Mouse (Mus musculus) limb, embryonic 12.5 days (tissue): ENCODE results near the gene Pax3. TPM values are rescaled to one million over a fixed set of nuclear protein-coding genes. Genes with fewer than 3 reads are reported as not detected.

Source experiments
- ATAC-seq: fragments of 200-750 bp; cut with Nextera tagmentation; 2 replicates; pipeline ENCODE4 v1.8.0; 2017; ENCODE audit warnings: low read depth, moderate TSS enrichment; ENCODE audit not compliant: insufficient number of reproducible peaks, insufficient read depth, low FRiP score, low TSS enrichment
- H3K27ac ChIP-seq: fragments of 300-500 bp; sonication (generic); 2 replicates; pipeline ENCODE4 v1.5.1; 2016; ENCODE audit warnings: mild to moderate bottlenecking, moderate library complexity
- H3K27me3 ChIP-seq: fragments of 300-500 bp; sonication (generic); 2 replicates; pipeline ENCODE4 v1.6.1; 2016; ENCODE audit warnings: mild to moderate bottlenecking, moderate library complexity
- H3K36me3 ChIP-seq: fragments of 300-500 bp; sonication (generic); 2 replicates; pipeline ENCODE4 v1.6.1; 2016; ENCODE audit warnings: mild to moderate bottlenecking, moderate library complexity
- H3K4me1 ChIP-seq: fragments of 300-500 bp; sonication (generic); replicated peaks from 2 replicates; pipeline ENCODE4 v1.6.1; 2016
- H3K4me2 ChIP-seq: fragments of 300-500 bp; sonication (generic); 2 replicates; pipeline ENCODE4 v1.6.1; 2016; ENCODE audit warnings: mild to moderate bottlenecking, moderate library complexity
- H3K4me3 ChIP-seq: fragments of 300-500 bp; sonication (generic); replicated peaks from 2 replicates; pipeline ENCODE4 v1.5.1; 2016; ENCODE audit warnings: mild to moderate bottlenecking
- H3K9ac ChIP-seq: fragments of 300-500 bp; sonication (generic); replicated peaks from 2 replicates; pipeline ENCODE4 v1.6.1; 2016; ENCODE audit warnings: mild to moderate bottlenecking, moderate library complexity
- H3K9me3 ChIP-seq: fragments of 300-500 bp; sonication (generic); 2 replicates; pipeline ENCODE4 v1.6.1; 2016; ENCODE audit warnings: mild to moderate bottlenecking, moderate library complexity
- WGBS: fragments of 180-500 bp; shearing (Covaris S2); methylation state at CpG from one replicate; pipeline ENCODE4 v1.1.7; 2016; 5-methylcytosine and 5-hydroxymethylcytosine counted together
- polyA plus RNA-seq: library from polyadenylated mRNA; unstranded; fragments of >200 nt; fragmentation: Nextera tagmentation; extraction: Ambion mirVana; gene quantifications from 2 replicates; pipeline ENCODE4 v1.2.1, GENCODE M21; 2016

Pax3 gene
- polyA plus RNA-seq, 1 experiment from 2014 or later = 1.6 TPM

GRCm38 (mm10) chr1:78168796-78169195 is 28.1 kb downstream of the Pax3 start:
- 74% methylated on average over 3 of the region's 3 CpGs for WGBS
- peaks cover 12% of the 10 kb centered on the region for H3K4me1 ChIP-seq
- peaks cover 58% of the 10 kb centered on the region for H3K27me3 ChIP-seq
- H3K4me3 ChIP-seq = no peak overlapping the region
- no peaks in the 10 kb centered on the region for H3K9me3 ChIP-seq
- H3K4me2 ChIP-seq = no peak overlapping the region
- ATAC-seq = no peak
- H3K9ac ChIP-seq = no peak overlapping the region
- no peak overlapping the region for H3K27ac ChIP-seq
- H3K36me3 ChIP-seq = no peaks in the 10 kb centered on the region

- WGBS = 49% methylated on average over 18 of the region's 18 CpGs
- H3K9ac ChIP-seq = no peak overlapping the region
- peaks cover 12% of the 10 kb centered on the region for H3K4me1 ChIP-seq
- H3K27ac ChIP-seq = no peak overlapping the region
- ATAC-seq = no peak
- peaks cover 58% of the 10 kb centered on the region for H3K27me3 ChIP-seq
- H3K4me3 ChIP-seq = no peak overlapping the region
- H3K9me3 ChIP-seq = no peaks in the 10 kb centered on the region
- H3K4me2 ChIP-seq = no peak overlapping the region
- H3K36me3 ChIP-seq = no peaks in the 10 kb centered on the region
These were observed 29.2 kb downstream of the Pax3 start for GRCm38 (mm10) chr1:78167577-78168286.

GRCm38 (mm10) chr1:78161745-78162144 is 35.2 kb downstream of the Pax3 start:
- H3K9me3 ChIP-seq = no peaks in the 10 kb centered on the region
- peaks cover 13% of the 10 kb centered on the region; the same call in 1 of the 2 replicates for H3K4me1 ChIP-seq
- WGBS = 75% methylated on average over 5 of the region's 5 CpGs
- peaks cover 15% of the 10 kb centered on the region; the same call in 1 of the 2 replicates for H3K27me3 ChIP-seq
- H3K27ac ChIP-seq = no peak overlapping the region
- no peak for ATAC-seq
- no peak overlapping the region for H3K4me2 ChIP-seq
- no peaks in the 10 kb centered on the region for H3K36me3 ChIP-seq
- H3K9ac ChIP-seq = no peak overlapping the region
- H3K4me3 ChIP-seq = no peak overlapping the region

GRCm38 (mm10) chr1:78157930-78158329 is 39.0 kb downstream of the Pax3 start:
- ATAC-seq = peak; percentile 73; the same call in 1 of the 2 replicates
- H3K36me3 ChIP-seq = no peaks in the 10 kb centered on the region
- peak overlapping the region; percentile 64; the same call in 1 of the 2 replicates for H3K27ac ChIP-seq
- H3K4me3 ChIP-seq = no peak overlapping the region
- no peaks in the 10 kb centered on the region for H3K9me3 ChIP-seq
- peaks cover 2% of the 10 kb centered on the region; the same call in 1 of the 2 replicates for H3K27me3 ChIP-seq
- no peak overlapping the region for H3K9ac ChIP-seq
- WGBS = 12% methylated on average over 6 of the region's 6 CpGs
- peak overlapping the region; percentile 20; the same call in 1 of the 2 replicates for H3K4me2 ChIP-seq
- H3K4me1 ChIP-seq = peaks cover 12% of the 10 kb centered on the region; the same call in 1 of the 2 replicates

- Histone ChIP-seq H3K36me3 (no peaks in the 10 kb centered on the region), H3K4me3 (no peak overlapping the region), H3K27ac (no peak overlapping the region), H3K27me3 (peaks cover 2% of the 10 kb centered on the region; the same call in 1 of the 2 replicates), H3K4me2 (no peak overlapping the region), H3K9me3 (no peaks in the 10 kb centered on the region), H3K4me1 (peaks cover 12% of the 10 kb centered on the region; the same call in 1 of the 2 replicates), H3K9ac (no peak overlapping the region)
- ATAC-seq = no peak
- WGBS = 86% methylated on average over 4 of the region's 4 CpGs
These were observed 41.1 kb downstream of the Pax3 start for GRCm38 (mm10) chr1:78155796-78156195.

- Histone ChIP-seq H3K9ac (no peak overlapping the region), H3K27ac (no peak overlapping the region), H3K27me3 (peaks cover 52% of the 10 kb centered on the region), H3K4me3 (no peak overlapping the region), H3K4me2 (no peak overlapping the region), H3K4me1 (no peaks in the 10 kb centered on the region), H3K9me3 (no peaks in the 10 kb centered on the region), H3K36me3 (no peaks in the 10 kb centered on the region)
- ATAC-seq = no peak
- 58% methylated on average over 2 of the region's 2 CpGs for whole genome bisulfite sequencing
These were observed 48.8 kb downstream of the Pax3 start for GRCm38 (mm10) chr1:78148011-78148623.

- Histone ChIP-seq H3K27me3 (peaks cover 78% of the 10 kb centered on the region), H3K36me3 (no peaks in the 10 kb centered on the region), H3K9ac (no peak overlapping the region), H3K27ac (no peak overlapping the region), H3K4me2 (no peak overlapping the region), H3K4me1 (no peaks in the 10 kb centered on the region), H3K9me3 (no peaks in the 10 kb centered on the region), H3K4me3 (no peak overlapping the region)
- ATAC-seq = no peak
- WGBS = 69% methylated on average over 6 of the region's 6 CpGs
These were observed 53.5 kb downstream of the Pax3 start for GRCm38 (mm10) chr1:78143403-78143802.

GRCm38 (mm10) chr1:78142912-78143311 is 54.0 kb downstream of the Pax3 start:
- Histone ChIP-seq H3K27ac (no peak overlapping the region), H3K4me3 (no peak overlapping the region), H3K36me3 (no peaks in the 10 kb centered on the region), H3K9me3 (no peaks in the 10 kb centered on the region), H3K4me1 (no peaks in the 10 kb centered on the region), H3K4me2 (no peak overlapping the region), H3K27me3 (peaks cover 77% of the 10 kb centered on the region), H3K9ac (no peak overlapping the region)
- no peak for ATAC-seq
- WGBS = 74% methylated on average over 6 of the region's 6 CpGs

GRCm38 (mm10) chr1:78141741-78142501 is 55.0 kb downstream of the Pax3 start:
- Histone ChIP-seq H3K4me3 (no peak overlapping the region), H3K36me3 (no peaks in the 10 kb centered on the region), H3K27ac (no peak overlapping the region), H3K4me1 (no peaks in the 10 kb centered on the region), H3K9me3 (no peaks in the 10 kb centered on the region), H3K9ac (no peak overlapping the region), H3K4me2 (no peak overlapping the region), H3K27me3 (peaks cover 82% of the 10 kb centered on the region)
- WGBS = 19% methylated on average over 9 of the region's 9 CpGs
- ATAC-seq = no peak

- no peaks in the 10 kb centered on the region for H3K9me3 ChIP-seq
- H3K9ac ChIP-seq = no peak overlapping the region
- no peaks in the 10 kb centered on the region for H3K4me1 ChIP-seq
- 9% methylated on average over 7 of the region's 7 CpGs for WGBS
- H3K36me3 ChIP-seq = no peaks in the 10 kb centered on the region
- H3K4me3 ChIP-seq = no peak overlapping the region
- H3K4me2 ChIP-seq = no peak overlapping the region
- no peak overlapping the region for H3K27ac ChIP-seq
- peaks cover 78% of the 10 kb centered on the region for H3K27me3 ChIP-seq
- ATAC-seq = no peak
These were observed 55.6 kb downstream of the Pax3 start for GRCm38 (mm10) chr1:78141314-78141713.
